In genomic region chr2:71598368-71598767, GRCm38 (mm10) we compare ENCODE assay signal across 8 mouse cellular contexts. TPM values are rescaled to one million over a fixed set of nuclear protein-coding genes. Genes with fewer than 3 reads are reported as not detected.
DNase-seq lines count a peak whose midpoint lies in the region; ATAC-seq and TF ChIP-seq lines count a peak whose summit lies in the region.

No protein-coding gene starts in this region.

- TF ChIP-seq EP300 in lung, postnatal 0 days (IDR thresholded peaks at IDR 0.05), result no peak

- no peaks in the 10 kb centered on the region for H3K36me3 ChIP-seq in lung, postnatal 0 days (ENCODE audit: insufficient read depth, low read length)

- H3K9ac ChIP-seq in lung, postnatal 0 days (replicated peaks; ENCODE audit: low read depth), result no peak overlapping the region

- no peak overlapping the region for H3K4me3 ChIP-seq in lung, postnatal 0 days (ENCODE audit: low read depth, low read length)
- peak overlapping the region; percentile 40 for H3K4me3 ChIP-seq in layer of hippocampus, adult 2 months

- intact Hi-C loops in gastrocnemius, postnatal 14 days (cut with DNase I; ENCODE audit: low total_unique reads), result loop anchor here (2.0 kb wide), 1 partner anchor 214 kb away; no protein-coding TSS in a partner anchor

- WGBS in lung, postnatal 0 days, result 50% methylated on average over 10 of the region's 10 CpGs

- H3K27me3 ChIP-seq in lung, postnatal 0 days (replicated peaks; ENCODE audit: insufficient read depth, low read length), result no peaks in the 10 kb centered on the region

- DNase-seq in adrenal gland, adult 2 months, result peak; percentile 13
- DNase-seq in adrenal gland, postnatal 36 days, result no peak
- DNase-seq in lung, postnatal 0 days (ENCODE audit: low spot score), result peak; percentile 53
- DNase-seq in lung, postnatal 10 days, result no peak
- peak; percentile 15 to 71 for DNase-seq in layer of hippocampus, adult 2 months (ENCODE audit: low spot score in 2 of 2)
- DNase-seq in right cerebral cortex, postnatal 25 days, result peak; percentile 37
- DNase-seq in yolk sac, embryonic 10.5 days (ENCODE audit: low spot score), result no peak
- DNase-seq in gastrocnemius, postnatal 14 days, result no peak

- ATAC-seq in lung, postnatal 0 days, result 0 out of 2 replicates have a peak, but pooled peaks have one; percentile 12

- no peaks in the 10 kb centered on the region for H3K9me3 ChIP-seq in lung, postnatal 0 days (ENCODE audit: low read length)

- H3K4me2 ChIP-seq in lung, postnatal 0 days (replicated peaks; ENCODE audit: low read depth, low read length), result no peak overlapping the region

- TF ChIP-seq CTCF in lung, postnatal 0 days (IDR thresholded peaks at IDR 0.05), result no peak
- TF ChIP-seq CTCF in layer of hippocampus, adult 2 months (conservative IDR thresholded peaks at IDR 0.05), result no peak

- H3K4me1 ChIP-seq in lung, postnatal 0 days (ENCODE audit: insufficient read depth, low read depth, low read length), result no peaks in the 10 kb centered on the region

- H3K27ac ChIP-seq in lung, postnatal 0 days (ENCODE audit: low read length), result no peak overlapping the region
- H3K27ac ChIP-seq in layer of hippocampus, adult 2 months, result peak overlapping the region; percentile 68

RNA-seq across cellular contexts. Expression of gene Dlx2, which starts 51.8 kb away (rescaled TPM):
- under 1 TPM; 0.26 to 0.28 TPM for total RNA-seq in adrenal gland, adult 2 months (2021)
- 0.54 and 0.80 TPM in 2 replicates for polyA plus RNA-seq in adrenal gland, adult 2 months (2012; rRNA removed)
- total RNA-seq in adrenal gland, postnatal 36 days (2021), result under 1 TPM in 1 of 2 experiments, not detected in 1; 0.16 TPM
- polyA plus RNA-seq in lung, postnatal 0 days (2015; fragmentation: Nextera tagmentation; extraction: Ambion mirVana), result not detected in 2 replicates
- total RNA-seq in layer of hippocampus, adult 2 months (2021), result 1 to 10 TPM; 4.5 to 4.8 TPM
- total RNA-seq in gastrocnemius, postnatal 14 days (2021), result under 1 TPM in 1 of 2 experiments, not detected in 1; 0.10 TPM

Comparison
In these comparisons a context has a peak if more than half of its experiments do, and no peak if none do; other contexts are left out.
1. DNase-seq: peak in adrenal gland, adult 2 months (single experiment), lung, postnatal 0 days (single experiment), layer of hippocampus, adult 2 months (2 of 2) and right cerebral cortex, postnatal 25 days (single experiment); none in adrenal gland, postnatal 36 days (0 of 2), lung, postnatal 10 days (single experiment), yolk sac, embryonic 10.5 days (single experiment) and gastrocnemius, postnatal 14 days (single experiment).
2. RNA of gene Dlx2, which starts 51.8 kb away (total RNA-seq): 4.5 to 4.8 TPM in layer of hippocampus, adult 2 months; 0.26 to 0.28 TPM in adrenal gland, adult 2 months, 0.16 TPM in adrenal gland, postnatal 36 days and 0.10 TPM in gastrocnemius, postnatal 14 days; every median in the first group is over 4 times any median in the second.